ENCODE assay signal across 8 mouse cellular contexts in genomic region chr8:19784554-19785364, GRCm38 (mm10). TPM values are rescaled to one million over a fixed set of nuclear protein-coding genes. Genes with fewer than 3 reads are reported as not detected.
DNase-seq lines count a peak whose midpoint lies in the region; ATAC-seq lines count a peak whose summit lies in the region.
"Not testable (repeated sequence)": the region's sequence is repeated elsewhere in the genome, so short reads cannot be mapped to it uniquely, and the experiment has no call there.

No protein-coding gene starts in this region.

- H3K4me2 ChIP-seq in lung, embryonic 16.5 days (ENCODE audit: low read depth, low read length) = peak overlapping the region; percentile 46

- peak; percentile 100 for ATAC-seq in hematopoietic stem cell, adult 5-6 weeks (replicated peaks in 1 of 2; ENCODE audit: insufficient read depth in 1 of 2, low FRiP score in 2 of 2, low TSS enrichment in 1 of 2, low read depth in 1 of 2, poor library complexity in 2 of 2, severe bottlenecking in 2 of 2)
- ATAC-seq in lung, embryonic 16.5 days (ENCODE audit: low read depth) = peak; percentile 100

- 16% methylated on average over 64 of the region's 71 CpGs for WGBS in lung, embryonic 16.5 days

- H3K36me3 ChIP-seq in lung, embryonic 16.5 days (ENCODE audit: control insufficient read depth, insufficient read depth, low read length) = not testable (repeated sequence)

- H3K9me3 ChIP-seq in lung, embryonic 16.5 days (ENCODE audit: control insufficient read depth, low read length) = not testable (repeated sequence)

- not testable (repeated sequence) for H3K27me3 ChIP-seq in lung, embryonic 16.5 days (ENCODE audit: control insufficient read depth, insufficient read depth, low read depth, low read length)

- not testable (repeated sequence) for H3K4me1 ChIP-seq in lung, embryonic 16.5 days (replicated peaks; ENCODE audit: control insufficient read depth, insufficient read depth, low read length)

- peak overlapping the region; percentile 80 for H3K27ac ChIP-seq in lung, embryonic 16.5 days (ENCODE audit: low read length)

- H3K4me3 ChIP-seq in lung, embryonic 16.5 days (ENCODE audit: low read length) = peak overlapping the region; percentile 62

- peak; percentile 91 for DNase-seq in MEL-GATA-1-ER (ENCODE audit: extremely low read depth, low read depth)
- peak; percentile 100 for DNase-seq in cerebellum, adult 8-10 months
- peak; percentile 99 for DNase-seq in forelimb bud, embryonic 11.5 days (ENCODE audit: low read depth, low spot score)
- DNase-seq in layer of hippocampus, adult 9-10 months (ENCODE audit: low spot score) = peak; percentile 100
- peak; percentile 100 for DNase-seq in ovary, postnatal 10 days (ENCODE audit: low spot score)
- peak; percentile 87 to 95 for DNase-seq in thymus, postnatal 10 days (ENCODE audit: low spot score in 2 of 2)

- peak overlapping the region; percentile 90 for H3K9ac ChIP-seq in lung, embryonic 16.5 days (ENCODE audit: low read length)

RNA-seq across cellular contexts. Expression of gene 4930467E23Rik, which starts 55.4 kb away (rescaled TPM):
- 0.25 TPM in 1 of 2 replicates, not detected in the other for total RNA-seq in hematopoietic stem cell, adult 5-6 weeks (2017)
- not detected in 2 replicates for polyA plus RNA-seq in lung, embryonic 16.5 days (2015; fragmentation: Nextera tagmentation; extraction: Ambion mirVana)

Comparison
In these comparisons a context has a peak if more than half of its experiments do, and no peak if none do; other contexts are left out.
1. Peak in every context shown above with its lines: DNase-seq, ATAC-seq, H3K4me3 ChIP-seq and H3K27ac ChIP-seq.